ENCODE assay signal across 8 mouse cellular contexts in the genomic region with DNA sequence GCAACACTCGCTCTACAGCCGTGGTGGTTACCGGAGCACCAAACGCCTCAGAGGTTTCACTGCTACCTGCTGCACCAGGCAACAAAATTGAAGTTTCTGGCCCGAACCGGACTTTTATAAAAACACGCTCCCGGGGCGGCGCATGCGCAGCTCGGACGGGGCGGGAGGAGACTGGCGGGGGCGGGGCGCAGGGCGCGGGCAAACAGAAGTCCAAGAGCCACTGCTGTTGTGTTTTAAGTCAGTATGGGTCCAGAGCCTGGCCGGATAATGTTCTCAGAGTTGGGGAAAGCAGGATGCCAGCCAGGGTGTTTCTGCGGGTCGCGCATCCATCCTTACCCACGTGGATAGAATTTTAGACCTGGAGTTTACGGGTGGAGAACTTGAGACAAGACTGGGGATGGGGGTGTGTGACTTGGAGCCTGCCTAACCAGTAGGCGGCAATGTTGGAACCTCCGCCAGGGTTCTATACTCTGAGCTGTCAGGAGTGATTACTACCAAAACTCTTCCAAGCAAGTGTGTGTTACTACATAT. TPM values are rescaled to one million over a fixed set of nuclear protein-coding genes. Genes with fewer than 3 reads are reported as not detected.
A peak's percentile ranks its signal among the peaks of the same experiment; 100 is the strongest.
DNase-seq lines count a peak whose midpoint lies in the region; ATAC-seq and TF ChIP-seq lines count a peak whose summit lies in the region.

Cxcr4 (minus strand) TSS at position 83 of the 531 bp plus-strand sequence.

- peak within 1 kb of the TSS; percentile 83 for H3K4me2 ChIP-seq in forebrain, embryonic 12.5 days
- H3K4me2 ChIP-seq in heart, embryonic 16.5 days (ENCODE audit: low read depth, low read length), result peak within 1 kb of the TSS; percentile 64
- H3K4me2 ChIP-seq in liver, embryonic 16.5 days (ENCODE audit: low read depth, low read length), result peak within 1 kb of the TSS; percentile 75
- peak within 1 kb of the TSS; percentile 79 for H3K4me2 ChIP-seq in neural tube, embryonic 11.5 days (ENCODE audit: low read depth)
- peak within 1 kb of the TSS; percentile 88 for H3K4me2 ChIP-seq in stomach, postnatal 0 days (replicated peaks; ENCODE audit: low read depth)

- under 1% methylated on average over 27 of the region's 27 CpGs for WGBS in forebrain, embryonic 12.5 days
- under 1% methylated on average over 27 of the region's 27 CpGs for WGBS in heart, embryonic 16.5 days
- WGBS in liver, embryonic 16.5 days (ENCODE audit: insufficient replicate concordance), result under 1% methylated on average over 27 of the region's 27 CpGs
- WGBS in neural tube, embryonic 11.5 days, result under 1% methylated on average over 27 of the region's 27 CpGs
- under 1% methylated on average over 27 of the region's 27 CpGs for WGBS in stomach, postnatal 0 days

- peaks cover 74% of the 10 kb centered on the region for H3K4me1 ChIP-seq in forebrain, embryonic 12.5 days
- H3K4me1 ChIP-seq in heart, embryonic 16.5 days (ENCODE audit: control insufficient read depth, insufficient read depth, low read length), result peaks cover 13% of the 10 kb centered on the region
- peaks cover 3% of the 10 kb centered on the region for H3K4me1 ChIP-seq in liver, embryonic 16.5 days (ENCODE audit: control insufficient read depth, low read depth, low read length)
- H3K4me1 ChIP-seq in neural tube, embryonic 11.5 days (ENCODE audit: control insufficient read depth, insufficient read depth, low read length), result peaks cover 31% of the 10 kb centered on the region
- no peaks in the 10 kb centered on the region; the same call in 1 of the 2 replicates for H3K4me1 ChIP-seq in stomach, postnatal 0 days (replicated peaks; ENCODE audit: control insufficient read depth, insufficient read depth)

- peak; percentile 75 for TF ChIP-seq CTCF in stomach, postnatal 0 days (IDR thresholded peaks at IDR 0.05; ENCODE audit: low read depth)

- no peaks in the 10 kb centered on the region for H3K9me3 ChIP-seq in forebrain, embryonic 12.5 days
- H3K9me3 ChIP-seq in heart, embryonic 16.5 days (replicated peaks; ENCODE audit: control insufficient read depth, low read length), result no peaks in the 10 kb centered on the region
- no peaks in the 10 kb centered on the region for H3K9me3 ChIP-seq in liver, embryonic 16.5 days (replicated peaks; ENCODE audit: control insufficient read depth, low read length)
- H3K9me3 ChIP-seq in neural tube, embryonic 11.5 days (ENCODE audit: control insufficient read depth, low read length), result no peaks in the 10 kb centered on the region
- no peaks in the 10 kb centered on the region for H3K9me3 ChIP-seq in stomach, postnatal 0 days (ENCODE audit: control insufficient read depth, low read length)

- peaks cover 6% of the 10 kb centered on the region; the same call in 1 of the 2 replicates for H3K27me3 ChIP-seq in forebrain, embryonic 12.5 days
- peaks cover 31% of the 10 kb centered on the region for H3K27me3 ChIP-seq in heart, embryonic 16.5 days (ENCODE audit: control insufficient read depth, insufficient read depth, low read length)
- H3K27me3 ChIP-seq in liver, embryonic 16.5 days (ENCODE audit: control insufficient read depth, insufficient read depth, low read depth, low read length), result peaks cover 63% of the 10 kb centered on the region
- H3K27me3 ChIP-seq in neural tube, embryonic 11.5 days (ENCODE audit: control insufficient read depth, insufficient read depth, low read length), result no peaks in the 10 kb centered on the region
- no peaks in the 10 kb centered on the region for H3K27me3 ChIP-seq in stomach, postnatal 0 days (ENCODE audit: control insufficient read depth, insufficient read depth, low read length)

- peak within 1 kb of the TSS; percentile 88 for H3K27ac ChIP-seq in forebrain, embryonic 12.5 days
- peak within 1 kb of the TSS; percentile 68 for H3K27ac ChIP-seq in heart, embryonic 16.5 days (ENCODE audit: low read length)
- H3K27ac ChIP-seq in liver, embryonic 16.5 days (ENCODE audit: low read length), result peak within 1 kb of the TSS; percentile 69
- H3K27ac ChIP-seq in neural tube, embryonic 11.5 days (ENCODE audit: low read depth, low read length), result peak within 1 kb of the TSS; percentile 74
- H3K27ac ChIP-seq in stomach, postnatal 0 days (replicated peaks), result peak within 1 kb of the TSS; percentile 18; the same call in 1 of the 2 replicates

- no peak for TF ChIP-seq EP300 in stomach, postnatal 0 days (optimal IDR thresholded peaks at IDR 0.05)

- H3K36me3 ChIP-seq in forebrain, embryonic 12.5 days (replicated peaks), result peaks cover 13% of the 10 kb centered on the region
- no peaks in the 10 kb centered on the region for H3K36me3 ChIP-seq in heart, embryonic 16.5 days (ENCODE audit: control insufficient read depth, insufficient read depth)
- H3K36me3 ChIP-seq in liver, embryonic 16.5 days (ENCODE audit: control insufficient read depth, insufficient read depth), result no peaks in the 10 kb centered on the region
- H3K36me3 ChIP-seq in neural tube, embryonic 11.5 days (ENCODE audit: control insufficient read depth, insufficient read depth, low read length), result no peaks in the 10 kb centered on the region; the same call in 1 of the 2 replicates
- no peaks in the 10 kb centered on the region for H3K36me3 ChIP-seq in stomach, postnatal 0 days (ENCODE audit: control insufficient read depth, insufficient read depth, low read length)

- peak; percentile 78 for ATAC-seq in forebrain, embryonic 12.5 days (ENCODE audit: low FRiP score)
- ATAC-seq in heart, embryonic 16.5 days (replicated peaks; ENCODE audit: extremely low read depth, insufficient read depth, low FRiP score), result peak; percentile 75
- peak; percentile 55 for ATAC-seq in liver, embryonic 16.5 days (ENCODE audit: low read depth)
- peak; percentile 82 for ATAC-seq in neural tube, embryonic 11.5 days (ENCODE audit: insufficient read depth, low FRiP score, low TSS enrichment)
- peak; percentile 81 for ATAC-seq in stomach, postnatal 0 days (ENCODE audit: low FRiP score, low TSS enrichment)

- peak within 1 kb of the TSS; percentile 72 for H3K4me3 ChIP-seq in forebrain, embryonic 12.5 days (replicated peaks)
- peak within 1 kb of the TSS; percentile 49 for H3K4me3 ChIP-seq in heart, embryonic 16.5 days (ENCODE audit: low read length)
- peak within 1 kb of the TSS; percentile 61 for H3K4me3 ChIP-seq in liver, embryonic 16.5 days (ENCODE audit: low read depth, low read length)
- H3K4me3 ChIP-seq in neural tube, embryonic 11.5 days (ENCODE audit: low read depth, low read length), result peak within 1 kb of the TSS; percentile 82
- H3K4me3 ChIP-seq in stomach, postnatal 0 days (ENCODE audit: low read depth, low read length), result peak within 1 kb of the TSS; percentile 59

- H3K9ac ChIP-seq in forebrain, embryonic 12.5 days, result peak within 1 kb of the TSS; percentile 80
- peak within 1 kb of the TSS; percentile 71 for H3K9ac ChIP-seq in heart, embryonic 16.5 days (ENCODE audit: low read length)
- peak within 1 kb of the TSS; percentile 45 for H3K9ac ChIP-seq in liver, embryonic 16.5 days (ENCODE audit: low read depth, low read length)
- peak within 1 kb of the TSS; percentile 91 for H3K9ac ChIP-seq in neural tube, embryonic 11.5 days (ENCODE audit: low read length)
- H3K9ac ChIP-seq in stomach, postnatal 0 days (ENCODE audit: low read length), result peak within 1 kb of the TSS; percentile 54

- peak; percentile 96 for DNase-seq in A20 (ENCODE audit: low read depth, low spot score)
- peak; percentile 94 for DNase-seq in adrenal gland, postnatal 14 days
- DNase-seq in kidney, postnatal 14 days, result peak; percentile 87
- DNase-seq in neural tube, embryonic 11.5 days (ENCODE audit: low spot score), result peak; percentile 91
- DNase-seq in stomach, postnatal 0 days (ENCODE audit: low spot score), result peak; percentile 92

RNA-seq across cellular contexts. Expression of gene Cxcr4, which starts in this region (rescaled TPM):
- 39.7 and 49.8 TPM in 2 replicates for total RNA-seq in adrenal gland, postnatal 14 days (2021)
- 9.5 and 10.1 TPM in 2 replicates for polyA plus RNA-seq in forebrain, embryonic 12.5 days (2016; fragmentation: Nextera tagmentation; extraction: Ambion mirVana)
- polyA plus RNA-seq in heart, embryonic 16.5 days (2015; fragmentation: Nextera tagmentation; extraction: Ambion mirVana), result 4.1 and 4.6 TPM in 2 replicates
- polyA plus RNA-seq in liver, embryonic 16.5 days (2015; fragmentation: Nextera tagmentation; extraction: Ambion mirVana), result 2.5 TPM in 2 replicates
- polyA plus RNA-seq in neural tube, embryonic 11.5 days (2014; fragmentation: Nextera tagmentation; extraction: Ambion mirVana), result 15.5 TPM in 2 replicates
- polyA plus RNA-seq in stomach, postnatal 0 days (2015; fragmentation: Nextera tagmentation; extraction: Ambion mirVana), result 1.6 and 2.0 TPM in 2 replicates

Comparison
In these comparisons a context has a peak if more than half of its experiments do, and no peak if none do; other contexts are left out.
1. Peak in every context shown above with its lines: DNase-seq, ATAC-seq, H3K4me3 ChIP-seq and H3K27ac ChIP-seq.
2. H3K27ac ChIP-seq: peak in every context shown above with its lines; median percentile 88 in forebrain, embryonic 12.5 days; 74 in neural tube, embryonic 11.5 days; 69 in liver, embryonic 16.5 days; 68 in heart, embryonic 16.5 days; 18 in stomach, postnatal 0 days.